Mouse (Mus musculus): ENCODE results near the gene Stard3. TPM values are rescaled to one million over a fixed set of nuclear protein-coding genes. Genes with fewer than 3 reads are reported as not detected.
"Not testable (repeated sequence)": the region's sequence is repeated elsewhere in the genome, so short reads cannot be mapped to it uniquely, and the experiment has no call there.

Stard3 gene
- polyA plus RNA-seq, 1 experiment from 2014 or later, result 31.0 TPM

DNA sequence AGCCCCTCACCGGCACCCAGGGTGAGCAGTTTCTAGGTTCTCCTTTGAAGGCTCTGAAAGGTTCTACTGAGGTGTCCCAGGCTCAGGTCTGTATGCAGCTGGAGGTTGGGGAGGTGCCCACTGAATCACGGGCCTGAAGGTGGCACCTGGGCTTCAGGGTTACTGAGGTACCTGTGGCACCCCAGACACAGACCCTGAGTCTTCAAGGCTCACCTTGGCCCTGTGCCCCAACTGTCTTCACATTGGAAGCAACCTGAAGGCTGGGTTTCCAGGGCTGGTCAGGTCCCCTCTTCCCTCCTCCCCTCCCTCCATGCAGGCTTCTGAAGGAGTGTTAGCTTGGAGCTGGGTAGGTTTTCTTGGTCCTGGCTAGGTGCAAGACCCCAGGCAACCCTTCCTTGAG is 23.5 kb downstream of the Stard3 start:
- Histone ChIP-seq H3K36me3 (ENCODE audit: control insufficient read depth, insufficient read depth, low read length) (peaks cover 44% of the 10 kb centered on the region), H3K9me3 (ENCODE audit: control insufficient read depth, low read length) (no peaks in the 10 kb centered on the region), H3K27ac (replicated peaks; ENCODE audit: low read depth, low read length) (no peak overlapping the region), H3K9ac (ENCODE audit: low read depth, low read length) (no peak overlapping the region), H3K27me3 (replicated peaks; ENCODE audit: control insufficient read depth, insufficient read depth, low read length) (peaks cover 22% of the 10 kb centered on the region), H3K4me3 (ENCODE audit: low read depth, low read length) (no peak overlapping the region), H3K4me2 (ENCODE audit: low read depth, low read length) (no peak overlapping the region), H3K4me1 (ENCODE audit: control insufficient read depth, insufficient read depth, low read length) (no peaks in the 10 kb centered on the region)
- DNase-seq (ENCODE audit: low spot score), result no peak
- ATAC-seq (ENCODE audit: low read depth), result no peak
- 90% methylated on average over 2 of the region's 2 CpGs for WGBS

DNA sequence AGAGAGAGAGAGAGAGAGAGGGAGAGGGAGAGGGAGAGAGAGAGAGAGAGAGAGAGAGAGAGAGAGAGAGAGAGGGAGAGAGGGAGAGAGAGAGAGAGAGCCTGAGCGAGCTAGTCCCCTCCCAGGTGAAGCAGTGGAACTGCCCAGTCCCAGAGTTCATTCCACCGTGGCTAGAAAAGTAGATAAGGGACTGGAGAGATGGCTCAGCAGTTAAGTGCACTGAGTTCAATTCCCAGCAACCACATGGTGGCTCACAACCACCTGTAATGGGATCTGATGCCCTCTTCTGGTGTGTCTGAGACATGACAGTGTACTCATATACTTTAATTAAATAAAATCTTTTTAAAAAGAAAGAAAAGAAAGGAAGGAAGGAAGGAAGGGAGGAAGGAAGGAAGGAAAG is 24.2 kb downstream of the Stard3 start:
- H3K4me1 ChIP-seq (ENCODE audit: control insufficient read depth, insufficient read depth, low read length); H3K27ac ChIP-seq (replicated peaks; ENCODE audit: low read depth, low read length); H3K4me3 ChIP-seq (ENCODE audit: low read depth, low read length); H3K9me3 ChIP-seq (ENCODE audit: control insufficient read depth, low read length); H3K9ac ChIP-seq (ENCODE audit: low read depth, low read length); DNase-seq (ENCODE audit: low spot score); ATAC-seq (ENCODE audit: low read depth); H3K4me2 ChIP-seq (ENCODE audit: low read depth, low read length): not testable (repeated sequence)
- peaks cover 37% of the 10 kb centered on the region for H3K36me3 ChIP-seq (ENCODE audit: control insufficient read depth, insufficient read depth, low read length)
- peaks cover 30% of the 10 kb centered on the region for H3K27me3 ChIP-seq (replicated peaks; ENCODE audit: control insufficient read depth, insufficient read depth, low read length)
- 38% methylated on average over 2 of the region's 2 CpGs for WGBS

DNA sequence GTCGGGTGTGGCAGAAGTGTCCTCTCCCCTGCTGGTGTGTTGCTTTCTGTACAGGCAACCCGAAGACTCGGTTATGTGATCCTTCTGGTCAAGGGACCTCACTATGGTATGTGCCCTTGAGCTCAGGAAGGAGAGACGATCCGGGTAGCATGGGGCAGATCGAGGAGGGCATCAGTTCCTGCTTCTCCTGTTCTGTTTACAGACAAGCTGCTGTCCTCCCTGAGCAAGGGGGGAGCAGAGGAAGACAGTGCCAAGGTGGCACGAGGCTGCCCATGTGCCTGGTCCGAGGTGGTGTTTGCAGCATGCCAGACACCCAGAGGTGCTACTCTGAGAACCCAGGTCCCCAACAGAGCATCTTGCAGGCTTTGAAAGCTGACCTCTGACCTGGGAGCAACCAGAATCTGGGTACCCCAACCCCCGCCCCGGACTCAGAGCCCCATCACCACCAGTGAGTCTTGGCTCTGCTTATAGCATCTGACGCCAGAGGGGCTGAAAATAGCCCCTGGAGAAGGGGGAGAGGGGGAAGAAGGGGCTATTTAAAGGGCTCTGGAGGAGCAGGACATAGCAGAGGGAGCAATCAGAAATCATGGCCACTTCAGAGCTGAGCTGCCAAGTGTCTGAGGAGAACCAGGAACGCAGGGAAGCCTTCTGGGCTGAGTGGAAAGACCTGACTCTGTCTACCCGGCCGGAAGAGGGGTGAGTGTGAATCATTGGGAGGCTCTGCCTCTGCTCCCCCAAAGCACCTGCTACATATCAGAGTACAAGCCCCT is 25.3 kb downstream of the Stard3 start, which contains the start of gene Tcap:
TSS of gene Tcap (plus strand) at position 551 of the 770 bp plus-strand sequence.
- 50% methylated on average over 14 of the region's 14 CpGs for WGBS
- H3K27me3 ChIP-seq (replicated peaks; ENCODE audit: control insufficient read depth, insufficient read depth, low read length), result peaks cover 40% of the 10 kb centered on the region

DNA sequence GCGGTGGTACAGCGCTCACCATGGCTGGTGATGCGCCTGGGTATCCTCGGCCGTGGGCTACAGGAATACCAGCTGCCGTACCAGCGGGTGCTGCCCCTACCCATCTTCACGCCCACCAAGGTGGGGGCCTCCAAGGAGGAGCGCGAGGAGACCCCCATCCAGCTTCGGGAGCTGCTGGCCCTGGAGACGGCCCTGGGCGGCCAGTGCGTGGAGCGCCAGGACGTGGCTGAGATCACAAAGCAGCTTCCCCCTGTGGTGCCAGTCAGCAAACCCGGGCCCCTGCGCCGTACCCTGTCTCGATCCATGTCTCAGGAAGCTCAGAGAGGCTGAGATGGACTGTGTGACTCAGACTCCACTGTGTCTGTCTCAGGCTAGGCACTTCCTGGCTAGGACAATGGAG is 26.0 kb downstream of the Stard3 start:
- no peaks in the 10 kb centered on the region for H3K4me1 ChIP-seq (ENCODE audit: control insufficient read depth, insufficient read depth, low read length)
- H3K27ac ChIP-seq (replicated peaks; ENCODE audit: low read depth, low read length), result no peak overlapping the region
- DNase-seq (ENCODE audit: low spot score) (no peak), ATAC-seq (ENCODE audit: low read depth) (no peak)
- H3K9ac ChIP-seq (ENCODE audit: low read depth, low read length), result no peak overlapping the region
- H3K9me3 ChIP-seq (ENCODE audit: control insufficient read depth, low read length), result no peaks in the 10 kb centered on the region
- 66% methylated on average over 17 of the region's 20 CpGs for WGBS
- H3K4me2 ChIP-seq (ENCODE audit: low read depth, low read length), result no peak overlapping the region
- H3K27me3 ChIP-seq (replicated peaks; ENCODE audit: control insufficient read depth, insufficient read depth, low read length), result peaks cover 45% of the 10 kb centered on the region
- peaks cover 19% of the 10 kb centered on the region for H3K36me3 ChIP-seq (ENCODE audit: control insufficient read depth, insufficient read depth, low read length)
- H3K4me3 ChIP-seq (ENCODE audit: low read depth, low read length), result no peak overlapping the region

More for the DNA sequence above, 25.3 kb downstream of the Stard3 start, which contains the start of gene Tcap:
- Histone ChIP-seq H3K9ac (ENCODE audit: low read depth, low read length) (no peak within 1 kb of the TSS), H3K4me1 (ENCODE audit: control insufficient read depth, insufficient read depth, low read length) (no peaks in the 10 kb centered on the region), H3K36me3 (ENCODE audit: control insufficient read depth, insufficient read depth, low read length) (peaks cover 26% of the 10 kb centered on the region), H3K4me2 (ENCODE audit: low read depth, low read length) (no peak within 1 kb of the TSS), H3K4me3 (ENCODE audit: low read depth, low read length) (no peak within 1 kb of the TSS), H3K9me3 (ENCODE audit: control insufficient read depth, low read length) (no peaks in the 10 kb centered on the region), H3K27ac (replicated peaks; ENCODE audit: low read depth, low read length) (no peak within 1 kb of the TSS)
- DNase-seq (ENCODE audit: low spot score) (no peak), ATAC-seq (ENCODE audit: low read depth) (no peak)

DNA sequence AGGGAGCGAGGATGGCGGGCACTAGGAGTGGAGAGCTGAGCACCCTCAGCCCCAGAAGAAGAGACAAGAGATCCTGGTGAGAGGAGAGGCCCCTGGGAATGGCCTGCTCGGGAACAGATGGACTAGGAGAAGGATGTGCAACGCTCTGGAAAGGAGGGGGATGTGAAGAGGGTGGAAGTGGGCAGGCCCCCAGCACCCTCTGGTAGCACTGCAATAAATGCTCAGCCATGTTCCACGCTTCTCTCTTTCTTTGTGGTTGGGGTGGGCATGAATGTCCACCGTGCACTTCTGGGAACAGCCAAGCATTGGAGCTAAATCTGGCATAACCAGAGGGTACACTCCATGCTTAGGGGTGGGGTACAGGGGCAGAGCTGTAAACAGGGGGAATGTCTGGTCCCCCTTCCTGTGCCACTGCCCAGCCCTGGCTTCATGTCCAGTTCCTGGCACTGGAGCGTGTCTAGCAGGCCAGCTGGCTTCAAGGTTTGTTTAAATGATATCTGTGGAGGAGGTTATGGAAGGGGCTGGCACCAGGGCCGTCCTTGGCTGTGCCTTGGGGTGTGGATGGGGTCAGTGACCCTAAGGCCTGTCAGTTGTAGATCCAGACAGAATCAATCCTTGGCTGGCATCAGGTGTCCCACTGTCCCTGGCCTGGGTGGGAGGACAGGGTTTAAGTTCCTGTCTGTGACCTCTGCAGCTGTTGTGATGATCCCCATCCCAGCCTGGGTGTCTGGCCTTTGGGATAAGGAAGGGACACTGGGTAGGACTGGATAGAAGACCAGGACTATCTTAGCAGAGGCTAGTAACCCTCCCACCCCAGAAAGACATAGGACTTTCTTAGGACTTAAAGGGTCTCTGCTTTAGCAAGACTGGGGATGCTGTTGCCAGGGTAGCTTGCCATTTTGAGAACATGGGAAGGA is 26.8 kb downstream of the Stard3 start:
- no peak overlapping the region for H3K27ac ChIP-seq (replicated peaks; ENCODE audit: low read depth, low read length)
- ATAC-seq (ENCODE audit: low read depth) (no peak), DNase-seq (ENCODE audit: low spot score) (no peak)
- no peaks in the 10 kb centered on the region for H3K4me1 ChIP-seq (ENCODE audit: control insufficient read depth, insufficient read depth, low read length)
- H3K36me3 ChIP-seq (ENCODE audit: control insufficient read depth, insufficient read depth, low read length), result peaks cover 11% of the 10 kb centered on the region
- no peaks in the 10 kb centered on the region for H3K9me3 ChIP-seq (ENCODE audit: control insufficient read depth, low read length)
- H3K27me3 ChIP-seq (replicated peaks; ENCODE audit: control insufficient read depth, insufficient read depth, low read length), result peaks cover 45% of the 10 kb centered on the region
- no peak overlapping the region for H3K9ac ChIP-seq (ENCODE audit: low read depth, low read length)
- WGBS, result 66% methylated on average over 8 of the region's 8 CpGs
- no peak overlapping the region for H3K4me2 ChIP-seq (ENCODE audit: low read depth, low read length)
- H3K4me3 ChIP-seq (ENCODE audit: low read depth, low read length), result no peak overlapping the region

DNA sequence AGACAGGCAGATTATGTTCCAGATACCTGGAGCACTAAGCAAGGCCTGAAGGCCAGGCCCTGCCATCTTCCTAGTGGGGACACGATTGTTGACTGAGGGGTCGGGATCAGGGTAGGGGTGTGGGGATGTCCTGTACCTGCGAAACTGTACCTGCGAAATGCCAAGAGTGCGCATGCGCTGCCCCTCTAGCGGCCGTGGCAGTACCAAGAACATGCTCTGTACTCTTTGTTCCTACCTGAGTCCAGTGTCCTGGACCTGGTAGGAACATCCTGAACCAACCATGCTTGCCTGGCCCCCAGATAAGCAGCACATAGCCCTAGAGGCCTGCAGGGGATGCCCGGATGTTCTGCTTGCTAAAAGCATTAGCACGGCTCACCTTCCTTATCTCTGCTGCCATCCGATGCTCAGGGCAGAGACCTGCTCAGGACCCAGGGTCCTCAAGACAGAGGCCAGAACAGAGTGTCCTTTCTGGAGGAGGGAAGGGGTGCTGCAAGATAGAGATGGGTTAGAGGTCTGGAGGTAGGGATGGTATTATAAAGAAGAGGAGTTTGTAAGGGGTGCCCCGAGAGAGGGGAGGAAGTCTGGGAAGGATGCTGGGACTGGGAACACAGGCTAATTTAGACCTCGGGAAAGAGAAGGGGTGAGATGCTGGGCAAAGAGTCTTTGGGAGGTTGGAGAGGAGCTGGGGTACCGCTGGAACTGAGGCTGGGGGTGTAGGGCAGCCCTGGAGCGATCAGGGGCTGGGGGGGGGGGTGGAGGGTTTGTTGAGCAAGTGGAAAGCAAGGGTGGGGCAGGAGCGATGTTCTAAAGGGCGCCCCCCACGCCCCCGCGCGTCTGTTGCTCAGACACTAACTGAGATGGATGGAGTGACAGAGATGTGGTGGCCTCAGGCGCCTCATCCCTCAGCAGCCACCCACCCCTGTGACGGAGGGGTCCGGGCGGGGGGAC is 27.7 kb downstream of the Stard3 start, which contains the start of gene Pnmt:
TSS of gene Pnmt (plus strand) at position 813 of the 948 bp plus-strand sequence.
- 62% methylated on average over 21 of the region's 25 CpGs for WGBS
- Histone ChIP-seq H3K9me3 (ENCODE audit: control insufficient read depth, low read length) (no peaks in the 10 kb centered on the region), H3K9ac (ENCODE audit: low read depth, low read length) (peak within 1 kb of the TSS; percentile 37; the same call in 1 of the 2 replicates), H3K27ac (replicated peaks; ENCODE audit: low read depth, low read length) (no peak within 1 kb of the TSS), H3K36me3 (ENCODE audit: control insufficient read depth, insufficient read depth, low read length) (peaks cover 2% of the 10 kb centered on the region; the same call in 1 of the 2 replicates), H3K27me3 (replicated peaks; ENCODE audit: control insufficient read depth, insufficient read depth, low read length) (peaks cover 49% of the 10 kb centered on the region), H3K4me3 (ENCODE audit: low read depth, low read length) (peak within 1 kb of the TSS; percentile 1; the same call in 1 of the 2 replicates), H3K4me1 (ENCODE audit: control insufficient read depth, insufficient read depth, low read length) (no peaks in the 10 kb centered on the region), H3K4me2 (ENCODE audit: low read depth, low read length) (0 out of 2 replicates have a peak within 1 kb of the TSS, but pooled peaks have one; percentile 10)
- ATAC-seq (ENCODE audit: low read depth) (no peak), DNase-seq (ENCODE audit: low spot score) (no peak)

DNA sequence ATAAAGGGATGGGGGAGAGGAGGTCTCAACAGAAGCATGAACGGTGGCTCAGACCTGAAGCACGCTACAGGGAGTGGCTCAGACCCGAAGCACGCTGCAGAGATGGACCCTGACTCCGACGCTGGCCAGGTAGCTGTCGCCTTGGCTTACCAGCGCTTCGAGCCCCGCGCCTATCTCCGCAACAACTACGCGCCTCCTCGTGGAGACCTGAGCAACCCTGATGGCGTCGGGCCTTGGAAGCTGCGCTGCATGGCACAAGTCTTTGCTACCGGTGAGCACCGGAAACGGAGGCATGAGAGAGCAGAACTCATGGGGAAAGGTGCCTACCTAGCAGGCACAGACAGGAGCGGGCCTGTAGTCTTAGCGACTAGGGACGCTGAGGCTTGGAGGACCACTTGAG is 28.4 kb downstream of the Stard3 start:
- Histone ChIP-seq H3K4me3 (ENCODE audit: low read depth, low read length) (peak overlapping the region; percentile 1; the same call in 1 of the 2 replicates), H3K27me3 (replicated peaks; ENCODE audit: control insufficient read depth, insufficient read depth, low read length) (peaks cover 50% of the 10 kb centered on the region), H3K9me3 (ENCODE audit: control insufficient read depth, low read length) (no peaks in the 10 kb centered on the region), H3K4me1 (ENCODE audit: control insufficient read depth, insufficient read depth, low read length) (no peaks in the 10 kb centered on the region), H3K4me2 (ENCODE audit: low read depth, low read length) (0 out of 2 replicates have a peak overlapping the region, but pooled peaks have one; percentile 10), H3K27ac (replicated peaks; ENCODE audit: low read depth, low read length) (no peak overlapping the region), H3K9ac (ENCODE audit: low read depth, low read length) (peak overlapping the region; percentile 37; the same call in 1 of the 2 replicates), H3K36me3 (ENCODE audit: control insufficient read depth, insufficient read depth, low read length) (no peaks in the 10 kb centered on the region)
- 17% methylated on average over 24 of the region's 24 CpGs for WGBS
- DNase-seq (ENCODE audit: low spot score) (no peak), ATAC-seq (ENCODE audit: low read depth) (no peak)
